Mouse (Mus musculus): ENCODE results near the gene Nosip. TPM values are rescaled to one million over a fixed set of nuclear protein-coding genes. Genes with fewer than 3 reads are reported as not detected.
"Not testable (repeated sequence)": the region's sequence is repeated elsewhere in the genome, so short reads cannot be mapped to it uniquely, and the experiment has no call there.

The Nosip gene
- total RNA-seq, 2 experiments from 2014 or later = 25.7 to 27.8 TPM

GRCm38 (mm10) chr7:45125144-45125600, 62.9 kb downstream of the Nosip start:
- intact Hi-C loops (cut with DNase I) = loop anchor here (5.0 kb wide), 1 partner anchor 138 kb away; the partner anchor contains the start of gene Prmt1
- no peak for DNase-seq (ENCODE audit: low spot score)

- DNase-seq (ENCODE audit: low spot score) = not testable (repeated sequence)
- intact Hi-C loops (cut with DNase I) = loop anchor here (5.0 kb wide), 1 partner anchor 138 kb away; the partner anchor contains the start of gene Prmt1
These were observed 63.4 kb downstream of the Nosip start for GRCm38 (mm10) chr7:45125649-45126048.

- intact Hi-C loops (cut with DNase I) = loop anchor here (5.0 kb wide), 1 partner anchor 139 kb away; the partner anchor contains the start of gene Prmt1
These were observed 64.1 kb downstream of the Nosip start for GRCm38 (mm10) chr7:45126147-45126843.

GRCm38 (mm10) chr7:45126844-45127699, 64.8 kb downstream of the Nosip start:
- intact Hi-C loops (cut with DNase I) = loop anchor here (5.0 kb wide), 1 partner anchor 140 kb away; the partner anchor contains the start of gene Prmt1
- DNase-seq (ENCODE audit: low spot score) = no peak

More at GRCm38 (mm10) chr7:45126147-45126843, 64.1 kb downstream of the Nosip start:
- no peak for DNase-seq (ENCODE audit: low spot score)

Small RNAs within 50 kb of the gene (microRNA-seq; reads per million reads assigned to microRNA genes)
- gene Mir150 (2,859 reads per million, percentile 88 among the genes with 10 or more reads in this experiment), gene Mir5121 (14.7 reads per million, percentile 31 among the genes with 10 or more reads in this experiment), gene Mir7054 (not detected)

Other genes with a start within 250 kb of the Nosip start
- 10 to 100 TPM; 26.0 to 28.6 TPM for gene Nup62, start 246.3 kb upstream of the Nosip start, total RNA-seq (2021)
- 1 to 10 TPM in 1 of 2 experiments, under 1 TPM in 1; 0.62 to 2.2 TPM for gene Il4i1, start 246.0 kb upstream of the Nosip start, total RNA-seq (2021)
- 10 to 100 TPM; 63.7 to 64.5 TPM for gene Atf5, start 245.8 kb upstream of the Nosip start, total RNA-seq (2021)
- 10 to 100 TPM; 61.8 to 75.9 TPM for gene Akt1s1, start 213.4 kb upstream of the Nosip start, total RNA-seq (2021)
- 10 to 100 TPM; 44.3 to 47.0 TPM for gene Tbc1d17, start 213.3 kb upstream of the Nosip start, total RNA-seq (2021)
- gene Pnkp, start 205.3 kb upstream of the Nosip start, total RNA-seq (2021) = 10 to 100 TPM; 16.0 to 16.6 TPM
- gene Ptov1, start 192.6 kb upstream of the Nosip start, total RNA-seq (2021) = 100 to 1,000 TPM; 153 to 165 TPM
- gene Med25, start 169.7 kb upstream of the Nosip start, total RNA-seq (2021) = 10 to 100 TPM; 66.7 to 73.9 TPM
- 10 to 100 TPM; 12.9 to 15.0 TPM for gene Fuz, start 166.3 kb upstream of the Nosip start, total RNA-seq (2021)
- 10 to 100 TPM; 72.5 to 73.1 TPM for gene Ap2a1, start 132.9 kb upstream of the Nosip start, total RNA-seq (2021)
- not detected for gene Tsks, start 119.2 kb upstream of the Nosip start, total RNA-seq (2021)
- gene Cpt1c, start 87.6 kb upstream of the Nosip start, total RNA-seq (2021) = 1 to 10 TPM; 2.7 to 3.1 TPM
- 100 to 1,000 TPM; 105 to 111 TPM for gene Prmt1, start 75.9 kb upstream of the Nosip start, total RNA-seq (2021)
- gene Irf3, start 64.8 kb upstream of the Nosip start, total RNA-seq (2021) = 10 to 100 TPM; 28.3 to 30.9 TPM
- 10 to 100 TPM; 10.2 to 11.2 TPM for gene Bcl2l12, start 63.7 kb upstream of the Nosip start, total RNA-seq (2021)
- 10 to 100 TPM; 45.5 to 49.7 TPM for gene Scaf1, start 46.1 kb upstream of the Nosip start, total RNA-seq (2021)
- 10 to 100 TPM; 48.9 to 56.6 TPM for gene Rras, start 44.5 kb upstream of the Nosip start, total RNA-seq (2021)
- gene Prr12, start 9.5 kb upstream of the Nosip start, total RNA-seq (2021) = 10 to 100 TPM; 23.2 to 27.7 TPM
- 1 to 10 TPM; 6.8 to 7.1 TPM for gene Prrg2, start 248 bp downstream of the Nosip start, total RNA-seq (2021)
- gene Rcn3, start 29.8 kb downstream of the Nosip start, total RNA-seq (2021) = 10 to 100 TPM; 28.1 to 32.4 TPM
- gene Fcgrt, start 41.4 kb downstream of the Nosip start, total RNA-seq (2021) = 10 to 100 TPM; 66.1 to 71.7 TPM
- 100 to 1,000 TPM; 517 to 569 TPM for gene Rps11, start 62.0 kb downstream of the Nosip start, total RNA-seq (2021)
- 100 to 1,000 TPM; 613 to 620 TPM for gene Rpl13a, start 66.3 kb downstream of the Nosip start, total RNA-seq (2021)
- gene Gm45713, start 73.8 kb downstream of the Nosip start, total RNA-seq (2021) = not detected
- gene Flt3l, start 74.0 kb downstream of the Nosip start, total RNA-seq (2021) = 10 to 100 TPM in 1 of 2 experiments, 1 to 10 TPM in 1; 5.3 to 15.0 TPM
- gene Pih1d1, start 91.9 kb downstream of the Nosip start, total RNA-seq (2021) = 10 to 100 TPM; 29.7 to 30.9 TPM
- gene Aldh16a1, start 92.2 kb downstream of the Nosip start, total RNA-seq (2021) = 10 to 100 TPM; 23.5 to 37.6 TPM
- gene Slc17a7, start 101.5 kb downstream of the Nosip start, total RNA-seq (2021) = 10 to 100 TPM; 18.1 to 18.7 TPM
- not detected for gene Gfy, start 117.1 kb downstream of the Nosip start, total RNA-seq (2021)
- gene Pth2, start 118.6 kb downstream of the Nosip start, total RNA-seq (2021) = not detected
- gene Ccdc155, start 142.5 kb downstream of the Nosip start, total RNA-seq (2021) = not detected
- not detected for gene Dkkl1, start 149.7 kb downstream of the Nosip start, total RNA-seq (2021)
- 10 to 100 TPM in 1 of 2 experiments, 1 to 10 TPM in 1; 7.0 to 12.0 TPM for gene Tead2, start 153.3 kb downstream of the Nosip start, total RNA-seq (2021)
- 1 to 10 TPM; 2.9 to 3.2 TPM for gene Cd37, start 176.7 kb downstream of the Nosip start, total RNA-seq (2021)
- gene Slc6a16, start 178.7 kb downstream of the Nosip start, total RNA-seq (2021) = not detected
- not detected for gene Slc6a21, start 215.1 kb downstream of the Nosip start, total RNA-seq (2021)

Measured in heart, postnatal 25 days (tissue).